Mouse (Mus musculus): ENCODE measurements around the gene Abhd12b.

DNA sequence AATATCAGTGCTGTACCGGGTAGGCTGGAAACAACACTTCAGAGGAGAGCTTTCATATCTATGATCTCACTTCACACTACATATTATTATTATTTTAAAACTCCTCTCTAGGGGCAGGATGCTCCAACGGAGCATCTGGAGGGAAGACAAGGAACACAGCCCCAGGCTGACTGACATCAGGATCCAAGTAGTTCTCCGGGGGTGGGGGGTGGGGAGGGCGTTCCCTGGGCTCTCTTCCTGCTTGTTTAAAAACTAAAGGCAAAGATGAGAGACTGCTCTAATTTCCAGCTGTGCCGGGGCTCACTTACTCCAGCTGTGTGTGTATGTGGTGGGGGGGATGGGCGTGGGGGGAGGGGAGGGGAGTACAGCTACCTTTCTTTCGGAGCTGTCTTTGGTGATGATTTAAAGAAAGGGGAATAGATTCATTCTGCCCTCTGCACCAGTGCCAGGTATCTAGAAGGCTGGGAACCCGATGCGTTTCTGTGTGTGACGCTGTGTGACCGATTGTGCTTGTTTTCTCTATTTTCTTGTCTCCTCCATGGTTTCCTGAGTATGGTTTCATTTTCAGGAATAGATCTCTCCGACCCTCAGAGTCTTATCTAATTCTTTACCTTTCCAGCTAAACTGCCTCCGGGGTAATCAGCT, 5.8 kb upstream of the Abhd12b start:
- no peak for TF ChIP-seq EP300 (IDR thresholded peaks at IDR 0.05; ENCODE audit: insufficient read depth, low read depth, low read length)
- TF ChIP-seq CTCF (IDR thresholded peaks at IDR 0.05) = no peak
- TF ChIP-seq POLR2A (IDR thresholded peaks at IDR 0.05; ENCODE audit: insufficient read depth, low read depth, low read length) = no peak

Data from heart, adult 2 months (tissue).